Mouse (Mus musculus): Measurements from ENCODE around the gene Gatc.
A peak's percentile ranks its signal among the peaks of the same experiment; 100 is the strongest.
"Not testable (repeated sequence)": the region's sequence is repeated elsewhere in the genome, so short reads cannot be mapped to it uniquely, and the experiment has no call there.

The Gatc gene

DNA sequence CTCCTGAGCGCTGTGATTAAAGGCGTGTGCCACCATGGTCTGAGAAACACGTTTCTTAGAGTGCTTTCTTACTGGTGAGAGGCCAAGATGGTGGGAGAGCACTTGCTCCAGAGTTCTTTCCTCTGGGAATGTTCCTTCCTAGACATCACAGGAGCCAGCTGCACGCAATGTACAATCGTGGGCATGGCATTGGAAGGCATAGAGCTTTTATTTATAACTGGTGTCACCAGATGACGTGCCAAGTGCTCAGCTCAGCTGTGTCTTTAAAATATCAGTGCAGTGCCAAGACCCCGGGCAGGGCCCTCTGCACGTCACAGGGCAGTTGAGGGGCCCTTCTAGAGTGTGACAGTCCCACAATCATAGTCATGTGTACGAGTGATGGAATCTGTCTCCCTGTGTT lies 10.0 kb downstream of the Gatc start:
- DNase-seq (ENCODE audit: low read depth, low spot score), result no peak

DNA sequence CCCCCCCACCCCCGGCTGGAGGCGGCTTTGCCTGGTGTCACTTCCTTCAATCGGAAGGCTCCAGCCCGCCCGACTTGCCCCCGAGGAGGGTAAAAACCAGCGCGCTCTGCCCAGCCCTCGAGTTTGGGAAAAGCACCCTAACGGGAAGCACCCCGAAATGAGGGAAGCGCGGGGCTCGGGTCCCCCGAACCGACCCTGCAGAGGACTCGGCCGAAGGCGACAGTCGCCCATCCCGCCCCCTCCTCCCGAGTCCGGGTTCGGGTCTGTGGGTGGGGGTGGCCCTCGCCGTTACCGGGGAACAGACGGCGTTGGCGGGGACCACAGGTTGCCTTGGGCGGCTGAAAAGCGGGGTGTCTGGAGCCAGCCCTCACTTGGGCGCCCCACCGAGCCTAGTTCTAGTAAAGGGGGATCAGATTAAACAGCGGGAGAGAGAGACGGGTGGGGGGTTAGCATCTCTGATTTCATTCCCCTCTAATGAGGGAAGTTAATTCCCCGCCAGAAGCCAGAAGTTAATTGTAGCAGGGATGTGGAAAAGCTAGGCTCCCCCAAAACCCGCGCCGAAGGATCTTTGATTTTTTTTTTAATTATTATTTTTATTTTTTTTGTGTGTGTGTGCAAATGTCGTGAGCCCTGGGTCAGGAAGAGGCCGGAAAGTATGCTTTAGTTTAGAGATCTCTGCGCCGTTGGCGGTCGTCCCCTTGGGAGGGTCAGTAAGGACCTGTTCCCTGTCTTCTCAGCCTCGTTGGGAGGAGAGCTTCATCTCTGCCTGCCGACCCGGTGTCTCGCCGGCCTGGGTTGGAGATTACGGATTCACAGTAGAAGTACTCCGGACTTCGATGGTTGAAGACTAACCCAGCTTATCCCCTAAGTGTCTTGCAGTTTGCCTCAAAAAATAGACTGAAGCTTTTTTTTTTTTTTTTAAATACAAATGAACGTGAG lies 13.1 kb downstream of the Gatc start:
- no peak for DNase-seq (ENCODE audit: low read depth, low spot score)

DNA sequence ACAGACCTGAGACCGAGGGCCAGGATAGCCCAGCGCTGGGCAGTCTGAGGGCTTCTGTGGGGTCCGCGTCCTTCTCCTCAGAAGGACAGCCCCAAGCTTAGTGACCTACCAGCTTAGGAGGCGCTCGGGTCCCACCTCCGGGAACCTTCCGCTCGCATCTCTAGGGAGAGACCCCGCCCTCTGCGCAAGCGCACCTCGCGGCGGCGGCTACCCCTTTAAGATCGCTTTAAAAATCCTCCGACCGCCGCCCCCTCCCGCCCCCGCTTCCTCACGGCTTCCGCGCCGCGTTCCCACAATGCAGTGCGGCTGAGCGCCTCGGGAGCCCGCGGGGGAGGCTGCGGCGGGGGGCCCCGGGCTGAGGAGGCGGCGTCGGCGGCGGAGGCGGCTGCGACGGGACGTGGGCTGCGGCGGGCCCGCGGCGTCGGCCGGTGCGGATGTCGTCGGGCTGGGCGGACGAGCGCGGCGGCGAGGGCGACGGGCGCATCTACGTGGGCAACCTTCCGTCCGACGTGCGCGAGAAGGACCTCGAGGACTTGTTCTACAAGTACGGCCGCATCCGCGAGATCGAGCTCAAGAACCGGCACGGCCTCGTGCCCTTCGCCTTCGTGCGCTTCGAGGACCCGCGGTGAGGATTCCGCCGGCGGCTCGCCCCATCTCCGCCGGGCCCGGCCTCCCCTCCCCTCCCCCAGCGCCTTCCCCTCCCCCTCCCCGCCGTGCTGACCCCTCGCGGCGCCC lies 13.9 kb downstream of the Gatc start, which contains the start of gene Srsf9:
Gene Srsf9, plus strand, starts transcription at position 303 of the 735 bp plus-strand sequence.
- DNase-seq (ENCODE audit: low read depth, low spot score), result peak; percentile 97

DNA sequence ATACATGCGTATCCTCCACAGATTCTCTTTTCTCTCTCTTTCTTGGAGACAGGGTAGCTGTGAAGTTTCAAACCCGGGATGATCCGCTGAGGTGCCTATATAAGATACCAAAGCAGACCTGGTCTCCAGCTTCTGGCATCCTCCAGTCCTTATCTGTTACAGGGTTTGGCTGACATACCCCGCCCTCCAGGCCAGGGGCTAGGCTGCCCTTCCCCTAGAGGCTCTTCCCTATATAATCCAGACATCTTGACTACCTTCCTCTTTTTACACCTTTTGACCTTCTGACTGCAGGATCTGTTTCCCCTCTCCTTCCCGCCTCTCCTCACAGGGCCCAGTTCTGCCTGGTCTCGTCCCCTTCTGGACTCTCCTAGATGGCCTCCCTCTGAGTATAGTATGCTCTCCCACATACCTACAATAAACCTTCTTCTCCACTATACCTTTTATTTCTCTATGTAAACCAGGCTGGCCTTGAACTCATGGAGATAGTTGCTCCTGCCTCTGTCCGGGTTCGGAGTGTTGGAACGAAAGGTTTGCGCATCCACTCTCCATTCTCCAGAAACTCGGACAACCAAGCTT lies 14.6 kb downstream of the Gatc start:
- no peak for DNase-seq (ENCODE audit: low read depth, low spot score)

DNA sequence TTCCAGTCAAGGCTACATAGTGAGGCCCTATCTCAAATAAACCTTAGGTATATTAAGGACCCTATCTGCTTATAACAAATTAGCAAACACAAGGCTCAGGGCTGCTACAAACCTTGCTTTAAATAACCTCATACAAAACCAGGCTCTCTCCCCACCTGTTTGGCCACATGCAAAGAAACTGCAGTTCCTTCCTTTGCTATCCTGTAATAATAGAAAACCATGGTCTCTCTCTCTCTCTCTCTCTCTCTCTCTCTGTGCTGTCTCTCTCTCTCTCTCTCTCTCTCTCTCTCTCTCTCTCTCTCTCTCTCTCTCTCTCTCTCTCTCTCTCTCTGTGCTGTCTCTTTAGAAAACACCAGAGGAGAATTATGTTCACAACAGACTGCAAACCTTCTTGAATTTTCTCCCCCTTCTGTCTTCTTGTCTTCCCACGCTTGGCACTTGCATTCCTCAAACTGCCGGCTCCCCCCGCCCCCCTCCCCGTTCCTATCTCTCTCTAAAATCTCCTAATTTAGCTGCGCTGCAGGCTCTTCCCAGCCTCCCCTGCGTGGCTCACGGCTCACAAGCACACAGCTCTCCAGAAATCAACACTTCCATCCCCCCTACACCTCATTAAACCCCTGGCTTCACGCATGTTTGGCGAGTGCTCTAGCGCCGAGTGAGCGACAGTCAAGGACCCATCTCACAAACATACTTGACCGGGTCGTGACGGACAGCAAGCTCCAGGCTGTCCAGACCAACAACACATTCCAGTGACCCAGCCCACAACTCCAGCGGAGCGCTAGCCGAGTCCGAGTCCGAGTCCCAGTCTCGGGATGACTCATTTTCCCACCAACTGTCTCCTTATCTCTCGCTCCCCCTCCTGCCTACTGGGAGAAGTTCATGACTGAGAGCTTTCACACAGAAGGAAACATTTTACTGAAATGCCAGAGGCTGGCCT lies 21.7 kb downstream of the Gatc start:
- peak; percentile 58 for DNase-seq (ENCODE audit: low read depth, low spot score)

DNA sequence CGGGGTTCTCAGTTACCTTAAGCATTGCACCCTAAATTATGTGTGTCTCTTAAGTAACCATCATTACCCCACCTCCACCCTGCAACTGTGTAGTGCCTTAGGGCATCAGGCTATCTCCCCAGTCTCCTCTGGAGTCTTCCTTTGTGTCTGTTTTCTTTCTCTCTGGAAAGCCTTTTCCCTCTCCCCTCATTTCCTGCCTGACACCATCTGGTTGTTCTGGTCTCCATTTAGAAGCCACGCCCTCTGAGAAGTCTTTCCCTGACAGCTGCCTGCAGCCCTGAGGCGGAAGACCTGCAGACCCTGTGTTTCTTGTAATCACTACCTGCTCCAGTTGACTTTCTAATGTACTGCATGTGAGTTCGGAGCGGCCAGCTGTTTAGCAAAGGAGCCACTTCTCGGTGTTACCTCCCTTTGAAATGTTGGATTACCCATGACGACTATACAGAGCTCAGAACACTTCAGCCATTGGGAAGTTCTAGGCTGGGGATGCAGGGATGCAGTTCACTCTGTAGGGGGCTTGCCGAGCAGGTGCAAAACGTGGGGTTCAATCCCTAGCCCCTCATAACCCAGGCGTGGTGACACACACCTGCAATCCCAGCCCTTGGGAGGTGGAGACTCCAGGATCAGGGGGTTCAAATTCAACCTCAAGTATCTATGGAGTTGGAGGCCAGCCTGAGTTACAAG lies 23.2 kb downstream of the Gatc start:
- peak; percentile 40 for DNase-seq (ENCODE audit: low read depth, low spot score)

DNA sequence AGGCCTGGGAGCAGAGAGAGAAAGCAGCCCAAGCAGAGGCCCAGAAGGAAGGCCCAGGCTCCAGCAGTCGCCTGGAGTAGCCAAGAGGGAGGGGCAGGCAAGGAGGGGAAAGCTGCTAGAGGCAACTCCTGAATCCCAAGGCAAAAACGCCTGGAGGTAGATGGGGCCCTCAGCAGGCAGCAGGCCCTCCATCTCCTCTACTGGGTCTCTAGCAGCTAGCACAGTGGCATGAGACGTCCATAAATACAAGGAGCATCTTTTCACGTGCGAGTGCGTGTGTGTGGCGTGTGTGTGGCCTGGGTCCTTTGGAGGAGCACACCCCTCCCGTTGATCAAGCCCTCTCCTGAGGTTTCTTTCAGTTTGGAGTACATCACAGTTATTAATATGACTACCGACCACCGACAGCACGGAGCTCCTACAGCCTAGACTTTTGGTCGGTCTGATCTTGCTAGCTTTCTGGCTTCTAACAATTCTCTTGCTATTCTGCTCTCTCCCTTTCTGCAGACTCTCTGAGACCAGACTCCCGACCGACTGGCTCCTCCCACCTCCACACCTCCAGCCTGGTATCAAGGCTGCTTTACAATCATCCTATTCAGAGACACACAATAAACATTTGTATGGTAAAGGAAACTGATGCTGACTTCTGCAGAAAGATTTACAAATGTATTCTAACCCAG lies 23.9 kb downstream of the Gatc start:
- no peak for DNase-seq (ENCODE audit: low read depth, low spot score)

DNA sequence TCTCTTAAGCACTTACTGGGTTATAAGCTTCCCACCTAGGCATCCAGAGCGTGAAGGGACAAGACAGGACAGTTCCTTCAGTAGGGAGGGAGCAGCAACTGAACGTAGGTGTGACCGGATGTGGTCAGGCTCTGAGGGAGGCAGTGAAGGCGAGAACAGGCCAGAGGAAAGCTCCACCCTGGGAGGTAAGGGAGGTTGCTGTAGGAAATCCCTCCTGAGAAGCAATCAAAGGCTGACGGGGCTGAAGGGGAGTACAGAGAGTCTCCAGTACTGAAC lies 27.4 kb downstream of the Gatc start:
- no peak for DNase-seq (ENCODE audit: low read depth, low spot score)

DNA sequence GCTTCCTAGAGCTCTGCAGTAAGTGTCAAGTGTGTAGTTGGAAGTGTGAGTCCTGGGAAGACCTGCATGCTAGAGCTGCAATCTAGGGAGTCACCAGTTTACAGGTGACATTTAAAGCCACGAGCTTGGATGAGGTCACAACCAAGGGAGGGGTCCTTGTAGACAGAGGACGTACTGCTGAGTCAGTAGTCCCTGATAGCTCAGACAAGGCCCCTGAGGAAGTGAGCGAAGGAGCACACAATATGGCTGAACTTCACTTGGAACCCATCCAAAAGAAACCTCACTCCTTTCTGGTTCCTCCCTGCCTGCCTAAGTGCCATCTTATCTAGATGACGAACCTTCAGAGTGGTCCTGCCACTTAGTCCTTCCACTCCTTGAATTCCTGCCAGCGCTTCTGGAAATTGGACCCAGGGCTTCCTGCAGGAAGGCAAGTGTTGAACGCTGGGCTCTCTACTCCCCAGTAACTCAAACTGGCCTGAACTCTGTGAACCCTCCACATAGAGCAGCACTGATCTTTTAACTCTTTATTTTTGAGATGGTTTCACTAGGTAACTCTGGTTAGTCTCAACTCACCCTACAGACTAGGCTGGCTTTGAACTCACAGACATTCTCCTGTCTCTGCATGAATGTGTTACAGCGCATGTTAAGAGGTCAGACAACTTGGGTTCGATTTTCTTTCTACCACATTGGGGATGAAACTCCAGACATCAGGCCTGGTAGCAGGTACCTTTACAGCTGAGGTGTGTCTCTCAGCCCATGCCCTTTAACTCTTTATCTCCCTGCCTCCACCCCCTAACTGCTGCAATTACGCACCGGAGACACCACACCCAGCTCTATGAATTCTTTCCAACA lies 27.9 kb downstream of the Gatc start:
- DNase-seq (ENCODE audit: low read depth, low spot score), result no peak

DNA sequence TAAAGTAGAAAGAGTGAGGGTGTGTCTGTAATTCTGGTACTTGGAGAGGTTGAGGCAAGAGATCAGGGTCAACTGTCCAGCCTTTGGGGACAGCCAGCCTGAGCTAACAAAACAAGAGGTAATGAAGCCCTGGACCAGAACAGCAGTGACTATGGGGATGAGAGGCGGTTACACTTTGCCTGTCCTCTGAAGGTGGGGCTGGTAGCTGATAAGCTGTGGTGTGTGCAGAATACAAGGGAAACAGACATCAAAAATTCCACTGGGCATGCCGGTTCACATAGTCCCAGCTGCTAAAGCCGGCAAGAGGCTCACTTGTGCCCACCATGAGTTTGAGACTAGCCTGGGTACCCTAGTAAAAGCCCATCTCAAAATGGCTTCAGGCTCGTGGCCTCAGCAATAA lies 28.6 kb downstream of the Gatc start:
- no peak for DNase-seq (ENCODE audit: low read depth, low spot score)

DNA sequence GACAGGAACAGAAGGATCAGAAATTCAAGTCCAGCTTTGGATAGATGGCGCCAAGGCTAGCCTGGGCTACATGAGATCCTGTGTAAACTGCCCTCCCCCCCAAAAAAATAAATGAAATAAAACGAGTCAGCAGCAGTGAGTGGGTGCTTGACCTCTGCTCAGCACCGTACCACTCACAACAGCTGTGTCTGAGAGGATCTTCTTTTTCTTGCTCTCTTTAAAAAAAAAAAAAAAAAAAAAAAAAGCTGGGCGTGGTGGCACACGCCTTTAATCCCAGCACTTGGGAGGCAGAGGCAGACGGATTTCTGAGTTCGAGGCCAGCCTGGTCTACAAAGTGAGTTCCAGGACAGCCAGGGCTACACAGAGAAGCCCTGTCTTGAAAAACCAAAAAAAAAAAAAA lies 38.8 kb downstream of the Gatc start:
- not testable (repeated sequence) for DNase-seq (ENCODE audit: low read depth, low spot score)

DNA sequence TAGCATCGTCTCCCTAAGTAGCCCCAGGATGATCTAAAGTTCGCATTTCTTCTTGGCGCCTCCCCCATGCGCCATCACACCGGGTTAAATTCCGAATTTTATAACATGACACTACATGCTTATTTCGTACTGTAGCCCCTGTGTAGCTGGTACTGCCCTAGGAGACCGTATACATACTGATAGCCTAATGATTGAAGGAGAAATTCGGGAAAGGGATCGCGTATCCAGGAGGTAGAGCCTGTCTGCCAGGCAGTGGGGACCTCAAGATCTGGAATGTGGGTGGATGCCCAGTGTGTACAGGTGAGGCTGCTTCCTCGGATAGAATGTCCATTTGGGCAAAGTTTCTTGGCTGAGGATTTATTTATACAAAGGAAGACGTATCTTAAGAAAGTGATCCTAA lies 39.4 kb downstream of the Gatc start:
- DNase-seq (ENCODE audit: low read depth, low spot score), result no peak

DNA sequence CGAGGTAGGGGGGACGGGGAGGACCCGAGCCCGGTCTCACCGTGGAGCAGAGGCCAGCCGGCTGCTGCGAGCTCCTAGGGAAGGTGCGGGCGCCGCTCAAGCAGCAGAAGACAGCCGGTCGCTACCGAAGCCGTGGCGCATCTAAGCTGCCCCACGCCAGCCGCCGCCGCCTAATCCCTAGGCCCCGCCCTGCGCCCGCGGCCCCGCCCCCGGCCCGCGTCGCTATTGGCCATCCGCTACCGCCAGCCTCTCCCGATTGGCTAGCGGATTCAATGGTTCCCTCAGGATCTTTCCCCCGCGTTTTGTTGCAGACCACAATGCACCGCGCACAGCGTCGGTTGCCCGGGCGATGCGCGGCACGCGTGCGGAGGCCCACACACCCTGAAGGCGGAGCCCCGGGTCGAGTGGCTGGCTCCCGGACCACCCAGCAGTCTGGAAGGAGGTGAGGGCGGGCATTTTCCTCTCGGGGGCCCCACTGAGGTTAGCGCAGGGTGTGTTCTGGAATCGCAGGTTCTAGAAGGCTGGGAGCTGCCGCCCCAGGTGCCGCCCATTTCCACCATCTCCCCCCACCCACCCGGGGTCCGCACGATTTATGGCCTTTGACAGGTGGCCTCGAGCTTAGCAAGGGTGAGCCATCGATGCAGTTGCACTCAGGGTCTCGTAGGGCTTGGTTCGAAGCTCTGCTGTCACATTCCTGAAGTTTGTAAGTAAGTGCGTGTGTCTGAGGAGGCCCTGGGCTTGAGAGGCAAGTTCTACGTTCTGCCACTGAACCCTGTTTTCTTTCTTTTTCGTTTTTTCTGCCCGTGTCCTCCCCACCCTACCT lies 40.0 kb downstream of the Gatc start, which contains the start of gene Dynll1:
Gene Dynll1, minus strand, starts transcription at position 208 of the 823 bp plus-strand sequence.
- peak; percentile 99 for DNase-seq (ENCODE audit: low read depth, low spot score)

DNA sequence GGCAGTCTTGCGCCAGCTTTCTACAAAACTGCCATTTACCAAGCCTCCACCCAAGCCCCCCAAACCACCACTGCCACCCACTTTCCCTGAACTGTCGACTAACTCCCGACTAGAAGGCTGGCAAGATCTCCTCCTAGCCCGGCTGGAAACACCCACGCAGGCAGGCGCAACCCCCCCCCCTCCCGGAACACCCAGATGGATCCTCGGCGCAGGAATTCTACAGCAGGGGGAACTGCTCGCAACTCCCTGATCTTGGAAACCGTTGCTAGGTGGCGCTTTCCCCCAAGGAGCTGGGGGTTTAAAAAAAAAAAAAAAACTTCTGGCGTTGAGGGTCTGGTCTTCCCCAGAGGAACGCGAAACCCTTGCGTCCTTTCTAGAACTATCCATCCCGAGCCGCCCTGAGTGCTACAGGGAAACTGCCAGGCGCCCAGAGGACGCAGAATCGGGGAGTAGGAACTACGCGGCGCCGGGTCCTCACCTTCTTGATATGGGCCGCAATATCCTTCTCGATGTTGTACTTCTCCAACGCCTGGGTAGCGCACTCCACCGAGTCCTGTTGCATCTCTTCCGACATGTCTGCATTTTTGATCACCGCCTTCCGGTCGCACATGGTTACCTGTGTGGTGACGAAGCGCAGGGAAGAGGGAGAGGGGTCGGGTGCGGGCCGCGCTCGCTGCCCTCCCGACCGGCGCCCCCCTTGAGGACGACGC lies 40.8 kb downstream of the Gatc start:
- no peak for DNase-seq (ENCODE audit: low read depth, low spot score)

DNA sequence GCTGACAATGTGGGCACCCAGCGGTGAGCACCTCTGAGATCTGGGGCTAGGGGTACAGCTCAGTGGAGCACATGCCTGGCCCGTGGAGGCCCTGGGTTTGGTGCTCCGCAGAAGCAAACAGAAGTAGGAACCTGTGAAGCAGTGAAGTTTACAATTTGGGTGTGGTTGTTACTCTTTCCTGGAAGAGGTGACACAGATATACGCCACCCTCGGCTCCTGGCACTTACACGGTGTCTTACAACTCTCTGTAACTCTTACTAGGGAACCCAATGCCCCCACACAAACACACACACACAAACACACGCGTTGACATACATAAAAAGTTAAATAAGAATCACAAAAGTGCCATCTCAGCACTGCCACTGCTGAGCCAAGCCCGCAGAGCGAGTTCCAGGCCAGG lies 44.6 kb downstream of the Gatc start:
- DNase-seq (ENCODE audit: low read depth, low spot score), result no peak

DNA sequence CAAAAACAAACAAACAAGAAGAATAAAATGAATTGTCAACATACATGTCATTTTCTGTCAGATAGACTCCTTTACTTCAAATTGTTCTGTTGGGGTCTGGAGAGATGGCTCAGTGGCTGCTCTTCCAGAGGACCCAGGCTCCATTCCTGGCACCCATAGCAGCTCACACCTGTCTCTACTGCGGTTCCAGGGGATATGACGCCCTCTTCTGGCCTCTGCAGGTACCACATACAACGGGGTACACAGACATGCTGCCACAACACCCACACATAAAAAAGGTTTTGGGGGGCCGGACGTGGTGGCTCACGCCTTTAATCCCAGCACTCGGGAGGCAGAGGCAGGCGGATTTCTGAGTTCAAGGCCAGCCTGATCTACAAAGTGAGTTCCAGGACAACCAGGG lies 46.8 kb downstream of the Gatc start:
- peak; percentile 38 for DNase-seq (ENCODE audit: low read depth, low spot score)

DNA sequence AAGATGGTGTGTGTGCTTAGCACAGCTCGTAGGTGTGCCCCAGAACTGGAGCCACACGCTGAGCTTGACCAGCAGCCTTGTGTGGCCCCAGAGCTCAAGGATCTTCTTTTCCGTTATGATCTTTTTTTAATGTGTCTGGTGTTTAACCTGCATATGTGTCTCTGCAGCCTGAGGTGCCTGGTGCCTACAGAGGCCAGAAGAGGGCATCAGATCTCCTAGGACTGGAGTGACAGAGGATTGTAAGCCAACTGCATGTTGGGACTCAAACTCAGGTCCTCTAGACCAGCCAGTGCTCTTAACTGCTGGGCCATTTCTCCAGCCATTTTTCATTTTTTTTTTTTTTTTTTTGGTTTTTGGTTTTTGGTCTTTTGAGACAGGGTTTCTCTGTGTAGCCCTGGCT lies 56.2 kb downstream of the Gatc start:
- peak; percentile 61 for DNase-seq (ENCODE audit: low read depth, low spot score)

Data from CD4-positive, CD25-positive, alpha-beta regulatory T cell, adult 2 months (primary cell).